Mouse (Mus musculus): ENCODE measurements around the gene Tomt.

GRCm38 (mm10) chr7:101928093-101928492 is 21.9 kb upstream of the Tomt start:
- no peak for TF ChIP-seq CTCF (IDR thresholded peaks at IDR 0.05; ENCODE audit: low read depth, low read length)
- no peak for TF ChIP-seq POLR2A (IDR thresholded peaks at IDR 0.05; ENCODE audit: extremely low read depth, insufficient read depth, low read length)

Measured in liver, adult 2 months (tissue).